Mouse (Mus musculus) urinary bladder, postnatal 10 days (tissue): Measurements from ENCODE around the gene Scn1b.

Experiments used
- DNase-seq: peaks from one replicate; pipeline ENCODE4 v3.0.0; 2022; ENCODE audit warnings: low spot score

Scn1b gene

GRCm38 (mm10) chr7:31084140-31084539, 42.7 kb downstream of the Scn1b start:
- no peak for DNase-seq

DNA sequence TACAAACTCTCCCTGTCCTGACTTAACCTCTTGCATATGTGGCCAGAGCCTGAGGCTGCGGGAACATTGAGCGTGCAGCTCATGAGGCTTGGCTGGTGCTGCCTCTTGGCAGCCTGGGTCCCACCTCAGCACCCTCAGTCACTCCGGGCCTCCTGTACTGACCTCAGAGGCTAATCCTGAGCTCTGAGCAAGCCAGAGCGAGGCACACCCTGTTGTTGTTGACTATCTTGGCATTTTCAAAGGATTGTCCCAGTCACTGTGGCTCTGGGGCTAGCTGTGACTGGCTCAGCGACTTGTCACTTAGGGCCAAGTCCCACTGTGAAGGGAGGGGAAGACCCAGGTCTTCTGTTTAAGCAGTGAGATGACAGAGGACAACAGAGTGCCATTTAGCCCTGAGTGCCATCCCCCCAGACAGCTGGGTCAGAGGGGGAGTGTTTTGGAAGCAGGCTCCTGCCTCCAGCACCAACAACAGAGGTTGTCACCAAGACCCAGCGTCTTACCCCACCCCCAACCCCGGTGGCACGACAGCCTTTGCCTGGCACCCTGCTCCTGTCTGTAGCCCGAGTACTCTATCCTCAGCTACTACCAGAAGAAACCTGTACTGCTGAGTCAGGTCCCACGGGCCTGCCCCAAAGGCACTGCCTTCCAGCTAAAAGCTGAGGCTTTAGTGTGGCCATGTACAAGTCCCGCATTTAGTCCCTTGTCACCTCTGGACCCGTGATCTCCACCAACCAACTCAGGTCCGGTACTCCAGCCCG, 43.8 kb downstream of the Scn1b start:
- DNase-seq: no peak

DNA sequence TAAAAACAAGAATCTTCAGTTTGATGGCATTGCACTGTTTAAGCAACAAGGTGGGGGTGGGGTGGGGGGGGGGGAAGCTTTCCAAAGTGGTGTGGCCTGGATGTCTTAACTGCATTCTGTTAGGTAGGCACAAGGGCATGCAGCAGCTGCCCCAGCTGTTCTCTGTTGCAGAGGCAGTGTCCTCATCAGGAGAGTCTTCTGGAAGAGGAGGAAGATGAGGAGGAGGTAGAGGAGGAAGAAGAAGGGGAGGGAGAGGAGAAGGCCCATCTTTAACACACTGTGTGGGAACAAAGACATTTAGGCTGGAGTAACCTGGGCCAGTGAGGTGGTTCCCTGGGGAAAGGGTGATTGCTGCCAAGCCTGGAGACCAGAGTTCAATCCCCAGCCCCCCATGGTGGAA, 44.7 kb downstream of the Scn1b start:
- DNase-seq: no peak

DNA sequence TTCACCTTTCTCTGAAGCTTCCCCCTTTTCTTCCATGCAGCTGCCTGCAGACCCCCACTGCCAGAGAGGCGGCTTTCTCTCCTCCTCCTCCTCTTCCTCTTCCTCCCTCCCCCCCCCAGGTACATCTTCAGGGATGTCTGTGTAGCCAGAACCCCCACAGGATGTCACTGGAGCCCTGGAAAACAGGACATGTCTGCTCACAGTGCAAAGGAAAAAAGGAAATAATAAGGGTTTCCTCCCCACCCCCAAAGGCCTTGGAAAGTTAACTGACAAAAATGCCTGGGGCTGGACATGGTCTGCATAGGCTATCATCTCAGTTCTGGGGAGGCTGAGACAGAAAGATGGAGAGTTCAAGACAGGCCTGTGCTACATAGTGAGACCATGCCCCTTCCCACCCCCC, 45.7 kb downstream of the Scn1b start:
- DNase-seq: no peak

DNA sequence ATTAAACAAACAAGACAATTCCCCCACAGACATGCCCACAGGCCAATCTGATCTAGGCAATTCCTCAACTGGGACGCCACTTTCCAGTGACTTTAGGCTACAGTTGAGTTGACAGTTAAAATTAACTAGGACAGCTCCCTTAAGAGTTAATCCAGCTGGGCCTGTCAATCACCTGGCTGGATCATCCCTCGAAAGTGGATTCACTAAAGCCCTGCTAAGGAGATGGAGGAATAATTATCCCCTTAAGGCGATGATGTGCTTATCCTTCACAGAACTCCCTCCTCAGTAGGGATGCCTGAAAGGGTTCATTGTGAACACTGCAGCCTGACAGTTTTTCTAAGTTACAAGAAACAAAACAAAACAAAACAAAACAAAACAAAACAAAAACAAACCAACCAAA, 46.2 kb downstream of the Scn1b start:
- no peak for DNase-seq

DNA sequence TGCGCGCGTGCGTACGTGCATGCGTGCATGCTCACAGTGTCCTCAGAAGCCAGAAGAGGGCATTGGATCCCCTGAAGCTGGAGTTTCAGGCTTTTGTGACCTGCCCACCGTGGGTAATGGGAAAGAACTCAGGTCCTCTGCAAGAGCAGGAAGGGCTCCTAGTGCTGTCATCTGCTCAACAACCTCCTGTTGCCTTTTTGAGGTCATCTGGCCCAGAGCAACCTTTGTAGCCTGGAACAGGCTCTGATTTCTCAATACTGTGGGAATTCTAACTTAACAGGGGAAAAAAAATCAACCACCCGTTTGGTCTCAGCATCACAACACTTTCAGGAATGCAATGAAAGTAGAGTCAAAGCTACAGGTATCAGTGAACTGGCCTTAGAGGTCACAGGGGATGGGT, 47.1 kb downstream of the Scn1b start:
- no peak for DNase-seq

DNA sequence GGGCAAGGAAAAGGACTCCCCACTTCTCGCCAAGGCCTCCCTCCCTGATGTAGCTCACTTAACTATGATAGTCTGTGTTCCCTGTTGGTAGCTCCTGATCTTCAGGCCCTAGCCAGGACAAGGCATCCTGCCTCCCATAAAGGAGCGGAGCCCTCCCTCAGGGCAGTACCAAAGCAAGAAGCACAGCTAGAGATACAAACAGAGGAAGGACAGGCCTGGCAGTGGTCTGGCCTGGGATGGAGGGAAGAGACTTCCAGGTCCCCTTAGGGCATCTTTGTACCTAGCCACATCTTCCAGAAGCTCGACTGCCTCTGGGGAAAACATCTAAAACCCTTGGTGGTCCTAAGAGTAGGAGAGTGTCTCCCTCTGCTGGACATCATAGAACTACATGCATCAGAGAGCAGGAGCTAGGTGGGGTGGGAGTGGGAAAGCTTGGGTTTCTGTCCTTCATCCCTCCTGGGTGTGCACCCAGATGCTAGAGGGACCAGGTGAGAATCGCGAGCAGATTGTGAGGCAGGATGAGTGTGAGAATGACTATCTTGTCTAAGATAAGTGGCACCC, 48.8 kb downstream of the Scn1b start:
- no peak for DNase-seq

GRCm38 (mm10) chr7:31077470-31077869, 49.3 kb downstream of the Scn1b start:
- no peak for DNase-seq

DNA sequence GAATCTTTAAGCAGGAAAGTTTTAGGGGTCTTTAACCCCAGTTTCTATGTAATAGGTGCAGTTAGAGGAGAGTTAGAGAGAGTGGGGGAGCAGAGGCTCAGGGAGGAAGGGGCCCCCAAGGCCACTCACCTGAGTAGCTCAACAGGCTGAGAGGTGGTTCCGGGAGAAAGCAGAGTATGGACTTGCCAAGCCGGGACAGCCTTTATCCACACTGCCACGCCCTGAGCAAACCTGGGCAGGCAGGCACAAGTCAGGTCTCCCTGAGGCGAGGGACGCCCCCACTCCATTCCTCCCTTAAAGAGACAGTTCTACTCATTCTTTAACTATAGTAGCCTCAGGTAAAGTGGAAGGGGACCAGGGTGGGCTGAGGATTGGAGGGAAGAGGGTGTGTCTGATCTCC, 50.3 kb downstream of the Scn1b start, which contains the start of gene Fxyd3:
TSS of gene Fxyd3 (minus strand) at position 213 of the 400 bp plus-strand sequence.
- DNase-seq: no peak

GRCm38 (mm10) chr7:31074713-31075069, 52.1 kb downstream of the Scn1b start:
- DNase-seq: no peak

DNA sequence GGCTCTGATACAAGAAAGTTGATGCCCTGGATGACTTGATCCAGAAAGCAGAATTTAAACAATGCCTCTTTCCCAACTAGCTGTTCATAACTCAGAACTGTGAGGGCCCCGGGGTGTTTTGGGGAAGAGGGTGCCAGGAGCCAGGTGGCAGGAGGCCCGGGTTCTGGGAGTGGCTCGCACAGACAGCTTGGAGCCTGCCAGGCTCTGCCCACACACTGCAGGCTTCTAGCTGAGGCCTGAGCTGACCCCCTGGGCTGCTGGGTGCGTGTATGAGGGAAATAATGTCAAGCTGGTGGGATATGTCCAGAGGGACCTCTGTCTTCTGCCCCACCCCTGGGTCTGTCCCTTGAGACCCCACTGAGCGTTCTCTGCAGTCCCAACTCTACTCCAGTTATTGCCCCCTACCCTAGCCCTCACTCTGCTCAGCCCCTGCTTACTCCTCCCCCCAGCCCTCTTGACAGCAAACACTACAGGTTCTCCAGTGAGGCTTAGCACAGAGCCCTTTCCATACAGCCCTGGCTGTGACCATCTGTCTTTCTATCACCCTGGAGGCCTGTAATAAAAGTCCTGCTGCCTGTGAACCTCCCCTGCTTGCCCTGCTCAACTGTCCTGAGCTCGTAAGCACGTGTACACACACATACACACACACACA, 52.6 kb downstream of the Scn1b start:
- DNase-seq: no peak

- no peak for DNase-seq
Measured at GRCm38 (mm10) chr7:31073546-31073945, 53.3 kb downstream of the Scn1b start.

GRCm38 (mm10) chr7:31072326-31072725, 54.5 kb downstream of the Scn1b start:
- no peak for DNase-seq

- no peak for DNase-seq
Measured at GRCm38 (mm10) chr7:31070324-31070723, 56.5 kb downstream of the Scn1b start.

DNA sequence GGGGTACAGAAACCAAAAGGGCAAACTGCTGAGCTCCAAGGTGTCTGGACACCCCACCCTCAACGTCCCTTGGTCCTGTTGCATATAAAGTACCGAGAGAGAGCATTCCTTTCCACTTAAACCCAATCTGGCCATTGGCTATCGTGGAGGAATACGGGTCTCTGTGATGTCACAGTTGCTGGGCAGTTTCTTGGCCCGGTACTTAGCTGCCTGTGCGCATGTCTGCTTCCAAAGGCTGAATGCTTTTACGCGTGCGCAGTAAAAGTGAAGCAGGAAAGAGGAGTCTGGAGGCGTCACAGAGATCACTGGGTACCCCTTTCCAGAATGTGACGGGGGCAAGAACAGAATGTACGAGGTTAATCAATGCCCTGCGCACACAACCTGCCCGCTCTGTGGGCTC, 57.3 kb downstream of the Scn1b start:
- no peak for DNase-seq

DNA sequence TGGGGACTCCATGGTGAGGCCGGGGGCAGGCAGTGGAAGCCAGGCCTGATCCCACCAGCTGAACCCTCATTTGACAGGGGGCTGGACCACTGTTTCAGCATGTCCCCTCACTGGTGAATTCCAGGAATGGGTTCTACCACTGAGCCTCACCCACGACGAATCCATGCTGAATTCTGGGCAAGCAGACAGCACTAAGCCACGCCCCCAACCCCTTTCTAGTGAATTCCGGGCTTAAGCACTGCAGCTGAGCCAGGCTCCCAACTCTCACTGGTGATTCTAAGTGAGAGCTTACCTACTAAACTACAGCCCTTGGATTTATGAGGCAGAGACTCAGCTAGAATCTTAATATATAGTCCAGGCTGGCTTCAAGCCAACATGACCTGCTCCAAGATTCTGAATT, 59.0 kb downstream of the Scn1b start:
- DNase-seq: no peak
